35 mouse cellular contexts compared by ENCODE assay signal in the genomic region with DNA sequence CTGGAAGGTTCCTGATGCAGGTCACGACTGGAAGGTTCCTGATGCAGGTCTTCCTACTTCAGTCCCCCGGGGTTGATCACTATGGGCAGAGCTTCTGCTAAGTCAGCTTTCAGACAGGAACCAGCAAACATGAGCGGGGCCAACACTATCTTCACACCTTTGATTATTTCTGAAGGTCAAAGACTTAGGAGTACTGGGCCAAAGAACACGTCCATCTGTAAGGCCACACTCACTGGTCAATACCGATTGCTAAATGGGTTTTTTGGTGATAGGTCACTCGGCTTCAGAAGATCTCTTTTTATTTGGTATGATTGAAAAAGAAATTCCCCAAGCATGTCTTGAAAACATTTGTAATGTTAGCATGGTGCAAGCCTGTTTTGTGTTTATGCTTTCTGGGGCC.
"Had no signal": no experiment of that assay in that cellular context is flagged by ENCODE, and none has a peak within 500 bp of the region (broad histone marks: within the 10 kb centered on the region; RNA-seq: fewer than 3 reads in every experiment).

No protein-coding gene starts in this region.

- ATAC-seq: hindbrain, embryonic 16.5 days; hindbrain, postnatal 0 days; inflammation-experienced regulatory T-cells, adult 6 months; intestine, embryonic 15.5 days; intestine, embryonic 16.5 days; intestine, postnatal 0 days had no signal

- H3K36me3 ChIP-seq: heart, embryonic 10.5 days; heart, embryonic 12.5 days; heart, embryonic 13.5 days; heart, embryonic 15.5 days; hindbrain, embryonic 10.5 days; hindbrain, embryonic 12.5 days; hindbrain, embryonic 13.5 days; hindbrain, embryonic 15.5 days; intestine, embryonic 15.5 days; kidney, embryonic 15.5 days had no signal

- H3K9ac ChIP-seq: heart, embryonic 12.5 days; heart, embryonic 13.5 days; heart, embryonic 15.5 days; hindbrain, embryonic 12.5 days; hindbrain, embryonic 13.5 days; hindbrain, embryonic 14.5 days; hindbrain, embryonic 15.5 days; intestine, embryonic 15.5 days; kidney, embryonic 15.5 days had no signal

- H3K27ac ChIP-seq: heart, embryonic 10.5 days; heart, embryonic 13.5 days; heart, embryonic 15.5 days; hindbrain, embryonic 10.5 days; hindbrain, embryonic 12.5 days; hindbrain, embryonic 13.5 days; hindbrain, embryonic 14.5 days; hindbrain, embryonic 15.5 days; hindbrain, postnatal 0 days; intestine, embryonic 15.5 days; kidney, embryonic 15.5 days; kidney, postnatal 0 days; layer of hippocampus, adult 2 months had no signal

- H3K4me2 ChIP-seq: heart, embryonic 11.5 days; heart, embryonic 12.5 days; heart, embryonic 13.5 days; heart, embryonic 15.5 days; hindbrain, embryonic 12.5 days; hindbrain, embryonic 13.5 days; hindbrain, embryonic 14.5 days; hindbrain, embryonic 15.5 days; intestine, embryonic 15.5 days; kidney, embryonic 15.5 days had no signal

- H3K27me3 ChIP-seq: heart, embryonic 12.5 days; heart, embryonic 13.5 days; heart, embryonic 15.5 days; hindbrain, embryonic 12.5 days; hindbrain, embryonic 13.5 days; hindbrain, embryonic 15.5 days; intestine, embryonic 15.5 days; kidney, embryonic 15.5 days had no signal

- H3K4me1 ChIP-seq: heart, embryonic 10.5 days; hindbrain, embryonic 12.5 days; hindbrain, embryonic 13.5 days; hindbrain, embryonic 15.5 days had no signal

- H3K9me3 ChIP-seq: heart, embryonic 10.5 days; heart, embryonic 12.5 days; heart, embryonic 13.5 days; heart, embryonic 15.5 days; hindbrain, embryonic 15.5 days; intestine, embryonic 15.5 days had no signal

- DNase-seq: heart, postnatal 10 days; heart, postnatal 14 days; heart, postnatal 36 days; heart, postnatal 4 days; kidney, adult 11 months; kidney, adult 18-20 months; kidney, adult 2 months; kidney, adult 8-10 months; kidney, adult 9 months; kidney, postnatal 10 days; kidney, postnatal 14 days; kidney, postnatal 25 days; kidney, postnatal 36 days; kidney, postnatal 4 days; layer of hippocampus, adult 9-11 months; layer of hippocampus, postnatal 36 days had no signal

- H3K4me3 ChIP-seq: heart, embryonic 10.5 days; heart, embryonic 12.5 days; heart, embryonic 13.5 days; heart, embryonic 15.5 days; hindbrain, embryonic 10.5 days; hindbrain, embryonic 12.5 days; hindbrain, embryonic 13.5 days; hindbrain, embryonic 15.5 days; intestine, embryonic 15.5 days; kidney, embryonic 15.5 days; layer of hippocampus, adult 2 months had no signal
